Mouse (Mus musculus): ENCODE measurements around the gene Slc30a3. TPM values are rescaled to one million over a fixed set of nuclear protein-coding genes. Genes with fewer than 3 reads are reported as not detected.
A peak's percentile ranks its signal among the peaks of the same experiment; 100 is the strongest.
"Not testable (repeated sequence)": the region's sequence is repeated elsewhere in the genome, so short reads cannot be mapped to it uniquely, and the experiment has no call there.

Slc30a3 gene
- polyA plus RNA-seq, 1 experiment, result 23.5 TPM

GRCm38 (mm10) chr5:31050427-31050826 is 57.6 kb downstream of the Slc30a3 start:
- no peaks in the 10 kb centered on the region for H3K27me3 ChIP-seq (ENCODE audit: control insufficient read depth, insufficient read depth, low read length)
- no peaks in the 10 kb centered on the region; the same call in 1 of the 2 replicates for H3K4me1 ChIP-seq (ENCODE audit: control insufficient read depth, insufficient read depth, low read length)
- TF ChIP-seq POLR2A (IDR thresholded peaks at IDR 0.05; ENCODE audit: borderline replicate concordance, insufficient read depth, low read length), result no peak

GRCm38 (mm10) chr5:31048763-31049641 is 59.0 kb downstream of the Slc30a3 start, which contains the start of gene Slc5a6:
Gene Slc5a6, minus strand, starts transcription at chr5:31048924.
- H3K4me3 ChIP-seq (replicated peaks; ENCODE audit: insufficient read depth, low read depth, low read length), result peak within 1 kb of the TSS; percentile 88
- peak; percentile 21; the same call in 1 of the 2 replicates for TF ChIP-seq POLR2A (IDR thresholded peaks at IDR 0.05; ENCODE audit: borderline replicate concordance, insufficient read depth, low read length)
- TF ChIP-seq CTCF (IDR thresholded peaks at IDR 0.05; ENCODE audit: borderline replicate concordance, insufficient read depth, low read depth, low read length), result peak; percentile 51; the same call in 1 of the 2 replicates
- under 1% methylated on average over 23 of the region's 23 CpGs for WGBS
- peak within 1 kb of the TSS; percentile 90 for H3K27ac ChIP-seq (ENCODE audit: insufficient read depth, low read length)
- no peaks in the 10 kb centered on the region; the same call in 1 of the 2 replicates for H3K4me1 ChIP-seq (ENCODE audit: control insufficient read depth, insufficient read depth, low read length)
- H3K27me3 ChIP-seq (ENCODE audit: control insufficient read depth, insufficient read depth, low read length), result no peaks in the 10 kb centered on the region
- peak; percentile 50 to 64 for DNase-seq

More at GRCm38 (mm10) chr5:31050427-31050826, 57.6 kb downstream of the Slc30a3 start:
- Histone ChIP-seq H3K4me3 (replicated peaks; ENCODE audit: insufficient read depth, low read depth, low read length) (no peak overlapping the region), H3K27ac (ENCODE audit: insufficient read depth, low read length) (no peak overlapping the region)
- DNase-seq, result no peak

GRCm38 (mm10) chr5:31047848-31048762 is 59.9 kb downstream of the Slc30a3 start, which contains the start of gene Atraid:
Gene Atraid, plus strand, starts transcription at chr5:31048312.
- no peaks in the 10 kb centered on the region for H3K27me3 ChIP-seq (ENCODE audit: control insufficient read depth, insufficient read depth, low read length)
- H3K4me1 ChIP-seq (ENCODE audit: control insufficient read depth, insufficient read depth, low read length), result no peaks in the 10 kb centered on the region
- H3K4me3 ChIP-seq (replicated peaks; ENCODE audit: insufficient read depth, low read depth, low read length), result peak within 1 kb of the TSS; percentile 88
- WGBS, result under 1% methylated on average over 73 of the region's 73 CpGs
- H3K27ac ChIP-seq (ENCODE audit: insufficient read depth, low read length), result peak within 1 kb of the TSS; percentile 90
- TF ChIP-seq CTCF (IDR thresholded peaks at IDR 0.05; ENCODE audit: borderline replicate concordance, insufficient read depth, low read depth, low read length) (no peak), POLR2A (IDR thresholded peaks at IDR 0.05; ENCODE audit: borderline replicate concordance, insufficient read depth, low read length) (peak; percentile 97)
- peak; percentile 99 for DNase-seq

DNA sequence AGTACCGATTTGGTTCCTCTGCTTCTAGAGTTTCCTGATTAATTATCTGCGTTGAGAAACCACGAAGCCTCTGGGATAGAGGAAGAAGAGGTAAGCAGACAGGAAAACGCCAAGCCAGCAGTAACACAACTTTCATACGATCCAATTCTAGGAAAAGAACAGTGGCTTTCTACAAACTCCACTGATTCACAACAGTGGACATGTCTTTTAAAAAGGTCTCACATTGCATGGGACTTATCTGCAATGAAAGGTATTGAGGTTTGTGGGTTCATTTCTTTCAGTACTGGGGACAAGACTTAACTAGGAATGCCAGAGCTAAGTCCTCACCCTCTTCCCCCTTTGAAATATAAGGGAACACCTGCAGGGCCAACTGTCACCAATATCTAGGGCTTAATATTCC is 61.0 kb downstream of the Slc30a3 start:
- TF ChIP-seq CTCF (IDR thresholded peaks at IDR 0.05; ENCODE audit: borderline replicate concordance, insufficient read depth, low read depth, low read length) (no peak), POLR2A (IDR thresholded peaks at IDR 0.05; ENCODE audit: borderline replicate concordance, insufficient read depth, low read length) (no peak)
- Histone ChIP-seq H3K27me3 (ENCODE audit: control insufficient read depth, insufficient read depth, low read length) (no peaks in the 10 kb centered on the region), H3K4me3 (replicated peaks; ENCODE audit: insufficient read depth, low read depth, low read length) (no peak overlapping the region), H3K4me1 (ENCODE audit: control insufficient read depth, insufficient read depth, low read length) (no peaks in the 10 kb centered on the region), H3K27ac (ENCODE audit: insufficient read depth, low read length) (no peak overlapping the region)
- no peak for DNase-seq
- 85% methylated on average over 5 of the region's 5 CpGs for WGBS

GRCm38 (mm10) chr5:31046416-31046815 is 61.6 kb downstream of the Slc30a3 start:
- Histone ChIP-seq H3K4me1 (ENCODE audit: control insufficient read depth, insufficient read depth, low read length) (no peaks in the 10 kb centered on the region), H3K27ac (ENCODE audit: insufficient read depth, low read length) (no peak overlapping the region), H3K27me3 (ENCODE audit: control insufficient read depth, insufficient read depth, low read length) (no peaks in the 10 kb centered on the region), H3K4me3 (replicated peaks; ENCODE audit: insufficient read depth, low read depth, low read length) (no peak overlapping the region)
- TF ChIP-seq CTCF (IDR thresholded peaks at IDR 0.05; ENCODE audit: borderline replicate concordance, insufficient read depth, low read depth, low read length), result no peak
- no peak for TF ChIP-seq POLR2A (IDR thresholded peaks at IDR 0.05; ENCODE audit: borderline replicate concordance, insufficient read depth, low read length)
- 93% methylated on average over 6 of the region's 6 CpGs for WGBS
- DNase-seq, result no peak

GRCm38 (mm10) chr5:31038171-31038845 is 69.7 kb downstream of the Slc30a3 start:
- Histone ChIP-seq H3K27ac (ENCODE audit: insufficient read depth, low read length) (no peak overlapping the region), H3K4me1 (ENCODE audit: control insufficient read depth, insufficient read depth, low read length) (no peaks in the 10 kb centered on the region), H3K4me3 (replicated peaks; ENCODE audit: insufficient read depth, low read depth, low read length) (no peak overlapping the region), H3K27me3 (ENCODE audit: control insufficient read depth, insufficient read depth, low read length) (no peaks in the 10 kb centered on the region)
- no peak for DNase-seq
- no peak for TF ChIP-seq POLR2A (IDR thresholded peaks at IDR 0.05; ENCODE audit: borderline replicate concordance, insufficient read depth, low read length)
- no peak for TF ChIP-seq CTCF (IDR thresholded peaks at IDR 0.05; ENCODE audit: borderline replicate concordance, insufficient read depth, low read depth, low read length)
- WGBS, result 90% methylated on average over 7 of the region's 7 CpGs

DNA sequence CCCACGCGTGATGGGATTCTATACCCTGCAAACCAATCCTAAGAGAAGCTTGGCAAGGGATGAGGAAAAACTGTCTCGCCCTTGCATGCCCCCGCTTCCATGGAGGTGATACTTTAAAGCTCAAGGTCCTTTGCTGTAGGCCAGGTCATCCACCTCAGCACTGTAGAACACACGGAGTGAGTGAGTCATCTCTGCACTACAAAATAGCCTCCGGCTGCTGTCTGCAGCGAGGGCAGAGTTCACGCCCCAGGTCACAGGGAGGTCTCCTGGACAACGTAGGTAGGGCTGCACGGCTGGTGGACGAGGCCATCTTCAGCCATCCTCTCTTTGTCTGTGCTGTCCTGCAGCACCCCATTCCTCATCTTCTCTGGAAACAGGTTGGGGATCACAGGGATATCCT is 71.5 kb downstream of the Slc30a3 start:
- H3K27me3 ChIP-seq (ENCODE audit: control insufficient read depth, insufficient read depth, low read length); DNase-seq; H3K4me1 ChIP-seq (ENCODE audit: control insufficient read depth, insufficient read depth, low read length); H3K27ac ChIP-seq (ENCODE audit: insufficient read depth, low read length); H3K4me3 ChIP-seq (replicated peaks; ENCODE audit: insufficient read depth, low read depth, low read length): not testable (repeated sequence)
- 87% methylated on average over 11 of the region's 11 CpGs for WGBS

Other genes with a start within 250 kb of the Slc30a3 start
- 64.6 and 67.2 TPM in 2 replicates for gene Tmem214, start 240.2 kb downstream of the Slc30a3 start, polyA plus RNA-seq (2012; rRNA removed)
- 15.1 TPM in 2 replicates for gene Agbl5, start 219.5 kb downstream of the Slc30a3 start, polyA plus RNA-seq (2012; rRNA removed)
- gene Ost4, start 200.4 kb downstream of the Slc30a3 start, polyA plus RNA-seq (2012; rRNA removed), result 174 and 187 TPM in 2 replicates
- 1.7 and 2.6 TPM in 2 replicates for gene Emilin1, start 194.8 kb downstream of the Slc30a3 start, polyA plus RNA-seq (2012; rRNA removed)
- gene Khk, start 186.8 kb downstream of the Slc30a3 start, polyA plus RNA-seq (2012; rRNA removed), result 34.1 and 34.2 TPM in 2 replicates
- 16.7 and 18.5 TPM in 2 replicates for gene Cgref1, start 162.6 kb downstream of the Slc30a3 start, polyA plus RNA-seq (2012; rRNA removed)
- gene Preb, start 147.9 kb downstream of the Slc30a3 start, polyA plus RNA-seq (2012; rRNA removed), result 228 and 241 TPM in 2 replicates
- 0.28 and 0.29 TPM in 2 replicates for gene Tcf23, start 139.6 kb downstream of the Slc30a3 start, polyA plus RNA-seq (2012; rRNA removed)
- gene Atraid, start 59.9 kb downstream of the Slc30a3 start, polyA plus RNA-seq (2012; rRNA removed), result 170 and 175 TPM in 2 replicates
- gene Slc5a6, start 59.3 kb downstream of the Slc30a3 start, polyA plus RNA-seq (2012; rRNA removed), result 45.1 and 49.6 TPM in 2 replicates
- gene Cad, start 53.5 kb downstream of the Slc30a3 start, polyA plus RNA-seq (2012; rRNA removed), result 21.7 and 23.4 TPM in 2 replicates
- not detected in 2 replicates for gene Dnajc5g, start 2.0 kb downstream of the Slc30a3 start, polyA plus RNA-seq (2012; rRNA removed)
- not detected in 2 replicates for gene Trim54, start 8.5 kb upstream of the Slc30a3 start, polyA plus RNA-seq (2012; rRNA removed)
- 1.2 TPM in 1 of 2 replicates, not detected in the other for gene Ucn, start 30.6 kb upstream of the Slc30a3 start, polyA plus RNA-seq (2012; rRNA removed)
- gene Mpv17, start 46.0 kb upstream of the Slc30a3 start, polyA plus RNA-seq (2012; rRNA removed), result 91.1 and 91.7 TPM in 2 replicates
- gene Gm29609, start 71.7 kb upstream of the Slc30a3 start, polyA plus RNA-seq (2012; rRNA removed), result 3.9 and 4.1 TPM in 2 replicates
- gene Gtf3c2, start 71.9 kb upstream of the Slc30a3 start, polyA plus RNA-seq (2012; rRNA removed), result 94.6 and 100 TPM in 2 replicates
- 124 and 125 TPM in 2 replicates for gene Snx17, start 85.0 kb upstream of the Slc30a3 start, polyA plus RNA-seq (2012; rRNA removed)
- gene Eif2b4, start 85.2 kb upstream of the Slc30a3 start, polyA plus RNA-seq (2012; rRNA removed), result 87.1 and 93.7 TPM in 2 replicates
- gene Zfp513, start 94.1 kb upstream of the Slc30a3 start, polyA plus RNA-seq (2012; rRNA removed), result 44.5 and 45.4 TPM in 2 replicates
- gene Ppm1g, start 112.5 kb upstream of the Slc30a3 start, polyA plus RNA-seq (2012; rRNA removed), result 83.9 and 84.1 TPM in 2 replicates
- gene Nrbp1, start 132.6 kb upstream of the Slc30a3 start, polyA plus RNA-seq (2012; rRNA removed), result 143 and 148 TPM in 2 replicates
- 0.48 TPM in 1 of 2 replicates, not detected in the other for gene Gm9970, start 133.0 kb upstream of the Slc30a3 start, polyA plus RNA-seq (2012; rRNA removed)
- 4.3 and 5.2 TPM in 2 replicates for gene Krtcap3, start 143.5 kb upstream of the Slc30a3 start, polyA plus RNA-seq (2012; rRNA removed)
- 69.3 and 75.3 TPM in 2 replicates for gene Ift172, start 182.9 kb upstream of the Slc30a3 start, polyA plus RNA-seq (2012; rRNA removed)
- 184 and 190 TPM in 2 replicates for gene Fndc4, start 187.8 kb upstream of the Slc30a3 start, polyA plus RNA-seq (2012; rRNA removed)
- gene Gckr, start 189.2 kb upstream of the Slc30a3 start, polyA plus RNA-seq (2012; rRNA removed), result 1.2 and 1.4 TPM in 2 replicates

Data from cerebellum, adult 2 months (tissue).